Mouse (Mus musculus) cerebellum, adult 2 months (tissue): Measurements from ENCODE around the gene Pilrb2.
"Not testable (repeated sequence)": the region's sequence is repeated elsewhere in the genome, so short reads cannot be mapped to it uniquely, and the experiment has no call there.

ENCODE experiments used
- CTCF ChIP-seq: fragments of 200-500 bp; IDR thresholded peaks from 2 replicates; pipeline ENCODE4 v1.5.1; 2011; ENCODE audit warnings: low read depth, mild to moderate bottlenecking, control low read depth, low read length, moderate library complexity, borderline replicate concordance; ENCODE audit not compliant: insufficient read depth
- POLR2A ChIP-seq: fragments of 200-500 bp; IDR thresholded peaks from 2 replicates; pipeline ENCODE4 v1.6.1; 2011; ENCODE audit warnings: low read length, control low read depth, borderline replicate concordance; ENCODE audit not compliant: insufficient read depth

GRCm38 (mm10) chr5:137872381-137872702 is 727 bp upstream of the Pilrb2 start:
- TF ChIP-seq POLR2A, CTCF: not testable (repeated sequence)
